ENCODE assay signal across 9 mouse cellular contexts in the genomic region with DNA sequence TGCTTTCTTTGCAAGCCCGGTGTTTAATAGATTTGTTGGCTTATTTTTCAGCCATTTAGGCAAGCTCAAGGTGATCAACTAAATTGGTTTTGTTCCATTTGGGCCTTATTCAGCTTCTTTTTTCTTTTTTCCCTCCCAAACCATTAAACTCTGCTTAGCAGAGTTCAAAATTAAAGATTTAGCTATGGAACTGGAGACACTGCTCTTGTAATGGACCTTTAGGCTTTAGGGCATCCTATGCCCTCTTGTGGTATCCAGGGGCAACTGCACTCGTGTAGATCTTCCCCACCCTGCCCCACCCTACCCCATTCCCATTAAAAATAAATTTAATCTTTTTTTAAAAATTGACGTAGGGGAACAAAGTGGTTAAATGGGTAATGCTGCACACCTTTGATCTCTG. TPM values are rescaled to one million over a fixed set of nuclear protein-coding genes. Genes with fewer than 3 reads are reported as not detected.
DNase-seq lines count a peak whose midpoint lies in the region; ATAC-seq and TF ChIP-seq lines count a peak whose summit lies in the region.
"Had no signal": no experiment of that assay in that cellular context is flagged by ENCODE, and none has a peak within 500 bp of the region (broad histone marks: within the 10 kb centered on the region; RNA-seq: fewer than 3 reads in every experiment).

No protein-coding gene starts in this region.

- peak in 1 of 2 experiments; percentile 9 for DNase-seq in spleen, adult 2 months (ENCODE audit: low read depth in 1 of 2, low spot score in 2 of 2)
- DNase-seq in spleen, postnatal 36 days (ENCODE audit: low spot score in 2 of 2) = no peak
- peak; percentile 64 for DNase-seq in embryo, embryonic 10.5 days (ENCODE audit: low spot score)
- DNase-seq in midbrain, postnatal 0 days (ENCODE audit: low spot score) = peak; percentile 55
- no peak for DNase-seq in urinary bladder, postnatal 36 days (ENCODE audit: low spot score in 2 of 2)

- no peaks in the 10 kb centered on the region for H3K27me3 ChIP-seq in spleen, adult 2 months (ENCODE audit: control insufficient read depth, insufficient read depth, low read length)
- H3K27me3 ChIP-seq in heart, embryonic 15.5 days = no peaks in the 10 kb centered on the region
- H3K27me3 ChIP-seq in limb, embryonic 13.5 days = no peaks in the 10 kb centered on the region
- H3K27me3 ChIP-seq in midbrain, postnatal 0 days (ENCODE audit: insufficient read depth, low read length) = no peaks in the 10 kb centered on the region

- peaks cover 9% of the 10 kb centered on the region; the same call in 1 of the 2 replicates for H3K4me1 ChIP-seq in spleen, adult 2 months (ENCODE audit: control insufficient read depth, insufficient read depth, insufficient read length)
- H3K4me1 ChIP-seq in heart, embryonic 15.5 days (replicated peaks) = peaks cover 31% of the 10 kb centered on the region
- peaks cover 31% of the 10 kb centered on the region for H3K4me1 ChIP-seq in limb, embryonic 13.5 days
- peaks cover 10% of the 10 kb centered on the region; the same call in 1 of the 2 replicates for H3K4me1 ChIP-seq in midbrain, postnatal 0 days (ENCODE audit: insufficient read depth, low read length)

- no peak overlapping the region for H3K9ac ChIP-seq in heart, embryonic 15.5 days
- no peak overlapping the region for H3K9ac ChIP-seq in limb, embryonic 13.5 days
- H3K9ac ChIP-seq in midbrain, postnatal 0 days (replicated peaks; ENCODE audit: low read length, poor library complexity, severe bottlenecking) = no peak overlapping the region

- no peak for TF ChIP-seq POLR2A in spleen, adult 2 months (IDR thresholded peaks at IDR 0.05; ENCODE audit: low read depth, low read length)

- ATAC-seq in heart, embryonic 15.5 days (replicated peaks; ENCODE audit: insufficient number of reproducible peaks, insufficient read depth, low FRiP score, low read depth) = no peak
- no peak for ATAC-seq in limb, embryonic 13.5 days (ENCODE audit: low FRiP score, low read depth)
- ATAC-seq in midbrain, postnatal 0 days (ENCODE audit: low FRiP score) = no peak
- ATAC-seq in erythroid progenitor cell, adult 5-6 weeks (replicated peaks; ENCODE audit: low FRiP score, poor library complexity, severe bottlenecking) = no peak

- H3K4me2 ChIP-seq in heart, embryonic 15.5 days = peak overlapping the region; percentile 80
- H3K4me2 ChIP-seq in limb, embryonic 13.5 days (replicated peaks) = peak overlapping the region; percentile 86
- H3K4me2 ChIP-seq in midbrain, postnatal 0 days (ENCODE audit: low read depth, low read length, poor library complexity, severe bottlenecking) = peak overlapping the region; percentile 82; the same call in 1 of the 2 replicates

- TF ChIP-seq CTCF in spleen, adult 2 months (IDR thresholded peaks at IDR 0.05; ENCODE audit: extremely low read depth, insufficient read depth, insufficient read length, insufficient replicate concordance) = peak; percentile 24; the same call in 1 of the 2 replicates
- TF ChIP-seq CTCF in midbrain, postnatal 0 days (IDR thresholded peaks at IDR 0.05) = peak; percentile 71

- H3K36me3 ChIP-seq in spleen, adult 2 months (ENCODE audit: control insufficient read depth, insufficient read depth, low read length) = peaks cover 8% of the 10 kb centered on the region; the same call in 1 of the 2 replicates
- H3K36me3 ChIP-seq in heart, embryonic 15.5 days = peaks cover 12% of the 10 kb centered on the region
- H3K36me3 ChIP-seq in limb, embryonic 13.5 days = peaks cover 18% of the 10 kb centered on the region
- H3K36me3 ChIP-seq in midbrain, postnatal 0 days (ENCODE audit: insufficient read depth, low read length) = peaks cover 3% of the 10 kb centered on the region; the same call in 1 of the 2 replicates

- H3K9me3 ChIP-seq in heart, embryonic 15.5 days (replicated peaks) = no peaks in the 10 kb centered on the region
- no peaks in the 10 kb centered on the region for H3K9me3 ChIP-seq in limb, embryonic 13.5 days
- no peaks in the 10 kb centered on the region for H3K9me3 ChIP-seq in midbrain, postnatal 0 days (ENCODE audit: low read length)

- no peak overlapping the region for H3K4me3 ChIP-seq in spleen, adult 2 months (ENCODE audit: extremely low read depth, insufficient read depth, insufficient read length)
- 0 out of 2 replicates have a peak overlapping the region, but pooled peaks have one; percentile 84 for H3K4me3 ChIP-seq in heart, embryonic 15.5 days
- H3K4me3 ChIP-seq in limb, embryonic 13.5 days = peak overlapping the region; percentile 90
- H3K4me3 ChIP-seq in midbrain, postnatal 0 days (ENCODE audit: low read depth, low read length) = no peak overlapping the region

- no peak overlapping the region for H3K27ac ChIP-seq in spleen, adult 2 months (ENCODE audit: insufficient read depth, low read length)
- H3K27ac ChIP-seq in heart, embryonic 15.5 days = no peak overlapping the region
- H3K27ac ChIP-seq in limb, embryonic 13.5 days = no peak overlapping the region
- H3K27ac ChIP-seq in midbrain, postnatal 0 days (ENCODE audit: low read depth, low read length) = no peak overlapping the region

- 28% methylated on average over 3 of the region's 3 CpGs for WGBS in spleen, adult 2 months
- WGBS in heart, embryonic 15.5 days = 45% methylated on average over 3 of the region's 3 CpGs
- WGBS in limb, embryonic 13.5 days = 46% methylated on average over 3 of the region's 3 CpGs
- WGBS in midbrain, postnatal 0 days = 45% methylated on average over 3 of the region's 3 CpGs

RNA-seq across cellular contexts. Expression of a gene that starts 2.5 kb away (rescaled TPM):
- polyA plus RNA-seq in spleen, adult 2 months (2012; rRNA removed) = 0.11 TPM in 1 of 2 replicates, not detected in the other
- polyA plus RNA-seq in heart, embryonic 15.5 days (2015; fragmentation: Nextera tagmentation; extraction: Ambion mirVana) = 0.19 and 0.24 TPM in 2 replicates
- polyA plus RNA-seq in limb, embryonic 13.5 days (2015; fragmentation: Nextera tagmentation; extraction: Ambion mirVana) = 0.52 and 0.53 TPM in 2 replicates
- 0.38 and 0.80 TPM in 2 replicates for total RNA-seq in midbrain, postnatal 0 days (2014; rRNA removed)
- polyA plus RNA-seq in midbrain, postnatal 0 days (2015; fragmentation: Nextera tagmentation; extraction: Ambion mirVana) = 0.39 and 0.49 TPM in 2 replicates
- not detected in 2 replicates for total RNA-seq in erythroid progenitor cell, adult 5-6 weeks (2015; ENCODE audit: low replicate concordance)
- total RNA-seq in erythroid progenitor cell, adult 5-6 weeks (2017; ENCODE audit: low replicate concordance) = not detected in 2 replicates
- total RNA-seq: hematopoietic stem cell, adult 5-6 weeks had no signal

RNA-seq across cellular contexts. Expression of a gene that starts 3.8 kb away (rescaled TPM):
- 24.3 and 25.7 TPM in 2 replicates for polyA plus RNA-seq in spleen, adult 2 months (2012; rRNA removed)
- 72.2 and 73.9 TPM in 2 replicates for polyA plus RNA-seq in heart, embryonic 15.5 days (2015; fragmentation: Nextera tagmentation; extraction: Ambion mirVana)
- 146 and 156 TPM in 2 replicates for polyA plus RNA-seq in limb, embryonic 13.5 days (2015; fragmentation: Nextera tagmentation; extraction: Ambion mirVana)
- 79.8 and 102 TPM in 2 replicates for total RNA-seq in midbrain, postnatal 0 days (2014; rRNA removed)
- 99.4 and 103 TPM in 2 replicates for polyA plus RNA-seq in midbrain, postnatal 0 days (2015; fragmentation: Nextera tagmentation; extraction: Ambion mirVana)
- total RNA-seq in erythroid progenitor cell, adult 5-6 weeks (2015; ENCODE audit: low replicate concordance) = 246 and 290 TPM in 2 replicates
- total RNA-seq in erythroid progenitor cell, adult 5-6 weeks (2017; ENCODE audit: low replicate concordance) = 197 and 213 TPM in 2 replicates

RNA-seq across cellular contexts. Expression of a gene that starts 24.4 kb away (rescaled TPM):
- polyA plus RNA-seq in spleen, adult 2 months (2012; rRNA removed) = 1.5 TPM in 2 replicates
- polyA plus RNA-seq in heart, embryonic 15.5 days (2015; fragmentation: Nextera tagmentation; extraction: Ambion mirVana) = 7.2 and 11.3 TPM in 2 replicates
- 23.3 and 23.6 TPM in 2 replicates for polyA plus RNA-seq in limb, embryonic 13.5 days (2015; fragmentation: Nextera tagmentation; extraction: Ambion mirVana)
- total RNA-seq in midbrain, postnatal 0 days (2014; rRNA removed) = 10.7 and 13.5 TPM in 2 replicates
- polyA plus RNA-seq in midbrain, postnatal 0 days (2015; fragmentation: Nextera tagmentation; extraction: Ambion mirVana) = 4.2 and 4.5 TPM in 2 replicates
- 0.72 TPM in 1 of 2 replicates, not detected in the other for total RNA-seq in erythroid progenitor cell, adult 5-6 weeks (2015; ENCODE audit: low replicate concordance)
- total RNA-seq in erythroid progenitor cell, adult 5-6 weeks (2017; ENCODE audit: low replicate concordance) = not detected in 2 replicates

RNA-seq across cellular contexts. Expression of a gene that starts 45.1 kb away (rescaled TPM):
- not detected in 2 replicates for polyA plus RNA-seq in spleen, adult 2 months (2012; rRNA removed)
- not detected in 2 replicates for polyA plus RNA-seq in heart, embryonic 15.5 days (2015; fragmentation: Nextera tagmentation; extraction: Ambion mirVana)
- not detected in 2 replicates for polyA plus RNA-seq in limb, embryonic 13.5 days (2015; fragmentation: Nextera tagmentation; extraction: Ambion mirVana)
- not detected in 2 replicates for total RNA-seq in midbrain, postnatal 0 days (2014; rRNA removed)
- not detected in 2 replicates for polyA plus RNA-seq in midbrain, postnatal 0 days (2015; fragmentation: Nextera tagmentation; extraction: Ambion mirVana)
- not detected in 2 replicates for total RNA-seq in erythroid progenitor cell, adult 5-6 weeks (2015; ENCODE audit: low replicate concordance)
- not detected in 2 replicates for total RNA-seq in erythroid progenitor cell, adult 5-6 weeks (2017; ENCODE audit: low replicate concordance)
- total RNA-seq: hematopoietic stem cell, adult 5-6 weeks had no signal

Comparison
In these comparisons a context has a peak if more than half of its experiments do, and no peak if none do; other contexts are left out.
1. DNase-seq: peak in embryo, embryonic 10.5 days (single experiment) and midbrain, postnatal 0 days (single experiment); none in spleen, postnatal 36 days (0 of 2) and urinary bladder, postnatal 36 days (0 of 2).
2. H3K4me3 ChIP-seq: peak in heart, embryonic 15.5 days (single experiment) and limb, embryonic 13.5 days (single experiment); none in spleen, adult 2 months (single experiment) and midbrain, postnatal 0 days (single experiment).
3. Peak in every context shown above with its lines, with median percentiles within 50 percentile points of each other: H3K4me2 ChIP-seq.